Mouse (Mus musculus): ENCODE data around the gene Rev3l.

The Rev3l gene

GRCm38 (mm10) chr10:39731736-39732265 lies at the start of gene Rev3l:
Rev3l (plus strand) TSS chr10:39732118.
- peak; percentile 84 for DNase-seq (ENCODE audit: low read depth)

GRCm38 (mm10) chr10:39682556-39682955 lies 49.4 kb upstream of the Rev3l start:
- no peak for DNase-seq (ENCODE audit: low read depth)

DNA sequence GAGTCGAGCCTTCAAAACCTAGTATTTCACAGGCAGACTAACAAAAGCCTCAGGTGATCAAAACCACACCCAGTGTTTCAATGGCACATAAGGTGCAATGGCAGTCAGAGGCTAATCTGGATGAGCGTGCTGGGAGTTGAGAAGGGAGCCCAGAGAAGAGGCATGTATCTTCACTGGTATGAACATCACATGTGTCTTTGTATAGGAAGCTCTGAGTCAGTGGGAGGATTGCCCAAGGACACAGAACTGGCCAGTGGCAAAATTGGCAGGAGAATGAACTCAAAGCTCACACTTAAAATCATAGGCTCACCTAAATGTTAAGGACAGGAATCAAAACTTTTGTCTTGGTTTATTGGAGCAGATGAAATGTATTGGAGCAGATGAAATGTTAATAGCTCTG lies 48.4 kb upstream of the Rev3l start:
- DNase-seq (ENCODE audit: low read depth): no peak

DNA sequence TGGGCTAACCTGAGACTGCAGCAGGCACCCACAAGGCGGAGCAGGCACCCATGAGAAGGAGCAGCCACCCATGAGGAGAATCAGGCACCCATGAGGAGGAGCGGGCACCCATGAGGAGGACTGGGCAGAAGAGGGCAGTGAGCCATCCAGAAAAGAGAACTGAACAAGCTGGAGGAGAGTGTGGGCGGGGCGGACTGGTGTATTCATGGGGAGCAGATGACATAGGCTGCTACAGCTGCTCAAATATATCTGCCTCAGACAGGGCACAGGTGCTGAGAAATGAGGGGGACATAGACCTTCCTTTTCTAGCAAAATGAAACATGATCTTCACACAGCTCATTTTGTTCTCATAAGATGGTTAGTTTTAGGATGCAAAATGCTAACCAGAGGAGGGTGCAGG lies 45.1 kb upstream of the Rev3l start:
- no peak for DNase-seq (ENCODE audit: low read depth)

- no peak for DNase-seq (ENCODE audit: low read depth)
These were observed 44.1 kb upstream of the Rev3l start for GRCm38 (mm10) chr10:39687851-39688250.

DNA sequence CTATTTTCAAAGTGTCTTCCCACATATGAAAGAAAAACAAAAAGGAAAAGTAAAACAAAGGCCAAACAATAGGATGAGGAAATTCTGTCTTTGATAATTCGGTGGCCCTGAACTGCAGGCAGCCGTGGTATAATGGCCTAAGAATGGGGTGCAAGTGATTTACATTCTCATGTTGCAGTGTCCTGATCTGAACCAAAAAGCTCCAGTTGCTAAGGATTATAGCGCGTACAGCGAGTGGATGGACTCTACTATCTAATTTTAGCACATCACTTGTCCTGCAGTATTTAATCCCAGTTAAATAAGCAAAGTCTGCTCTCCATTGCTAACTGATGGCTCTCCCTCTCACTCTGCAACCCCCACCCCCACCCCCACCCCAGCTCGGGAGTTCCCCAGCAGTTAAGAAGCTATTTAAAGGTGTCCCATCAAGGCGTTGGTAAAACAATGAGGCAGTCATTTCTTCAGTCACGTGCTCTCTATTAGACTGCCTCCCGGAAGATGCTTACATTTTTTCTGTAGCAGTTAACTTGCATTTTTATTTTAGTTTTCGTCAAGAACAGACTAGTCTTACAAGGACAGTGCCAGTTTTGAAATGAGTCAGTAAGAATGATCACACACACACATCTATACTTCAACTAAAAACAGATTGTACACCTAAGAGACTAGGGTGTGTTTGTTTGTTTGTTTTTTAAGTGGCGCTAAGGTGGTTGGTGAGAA lies 40.4 kb upstream of the Rev3l start:
- DNase-seq (ENCODE audit: low read depth): no peak

DNA sequence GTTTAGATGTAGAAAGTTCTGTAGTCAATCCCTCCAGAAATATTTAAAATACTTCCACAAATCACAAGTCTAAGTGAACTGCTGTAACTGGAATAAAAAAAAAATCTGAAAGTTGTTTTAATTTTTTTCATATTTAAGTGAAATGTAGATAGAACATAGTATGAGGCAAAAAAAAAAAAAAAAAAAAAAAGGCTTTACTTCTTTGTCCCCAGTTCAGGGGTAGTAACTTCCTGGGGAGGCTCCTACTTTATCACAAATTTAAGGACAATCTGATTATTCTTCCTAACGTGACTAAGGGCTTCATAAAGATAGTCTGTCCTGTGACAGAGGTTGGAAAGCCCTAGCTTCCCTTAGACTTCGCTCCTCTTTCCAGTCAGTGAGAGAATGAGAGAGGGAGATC lies 39.8 kb upstream of the Rev3l start:
- no peak for DNase-seq (ENCODE audit: low read depth)

GRCm38 (mm10) chr10:39707717-39708510 lies 24.0 kb upstream of the Rev3l start:
- DNase-seq (ENCODE audit: low read depth): no peak

DNA sequence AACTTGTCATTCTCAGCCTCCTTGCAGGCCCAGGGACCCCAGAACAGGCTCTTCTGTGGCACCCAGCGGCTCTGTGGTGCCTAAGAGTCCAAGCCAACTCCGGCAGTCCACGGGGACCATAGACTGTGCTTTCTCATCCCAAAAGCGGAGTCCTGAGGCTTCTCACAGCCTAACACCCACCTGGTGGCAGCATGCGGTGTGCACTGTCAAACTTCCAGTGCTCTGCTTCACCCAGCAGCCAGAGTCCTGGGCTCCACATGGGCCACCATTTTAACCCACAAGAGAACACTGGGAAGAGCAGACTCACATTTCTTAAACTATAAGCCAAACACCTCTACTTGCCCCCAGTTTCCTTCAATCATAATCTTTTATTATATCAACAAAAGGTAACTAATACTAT lies 15.0 kb upstream of the Rev3l start:
- no peak for DNase-seq (ENCODE audit: low read depth)

GRCm38 (mm10) chr10:39730976-39731735 lies 762 bp upstream of the Rev3l start:
- DNase-seq (ENCODE audit: low read depth): peak; percentile 76

GRCm38 (mm10) chr10:39732266-39733100 lies 565 bp downstream of the Rev3l start:
- peak; percentile 46 for DNase-seq (ENCODE audit: low read depth)

DNA sequence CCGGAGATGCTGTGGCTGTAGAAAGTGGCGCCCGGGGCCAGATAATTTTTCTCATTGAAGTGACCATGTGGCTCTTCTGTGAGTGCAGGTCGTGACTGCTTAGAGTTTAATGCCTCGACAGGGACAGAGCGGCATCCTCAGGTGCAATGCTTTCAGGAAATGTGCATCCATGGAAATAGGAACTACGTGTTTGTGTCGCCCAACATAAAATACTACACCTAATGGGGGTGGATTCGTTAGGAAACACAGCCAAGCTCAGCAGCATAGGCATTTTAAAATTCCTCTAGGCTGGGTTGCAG lies 1.1 kb downstream of the Rev3l start:
- DNase-seq (ENCODE audit: low read depth): peak; percentile 53

DNA sequence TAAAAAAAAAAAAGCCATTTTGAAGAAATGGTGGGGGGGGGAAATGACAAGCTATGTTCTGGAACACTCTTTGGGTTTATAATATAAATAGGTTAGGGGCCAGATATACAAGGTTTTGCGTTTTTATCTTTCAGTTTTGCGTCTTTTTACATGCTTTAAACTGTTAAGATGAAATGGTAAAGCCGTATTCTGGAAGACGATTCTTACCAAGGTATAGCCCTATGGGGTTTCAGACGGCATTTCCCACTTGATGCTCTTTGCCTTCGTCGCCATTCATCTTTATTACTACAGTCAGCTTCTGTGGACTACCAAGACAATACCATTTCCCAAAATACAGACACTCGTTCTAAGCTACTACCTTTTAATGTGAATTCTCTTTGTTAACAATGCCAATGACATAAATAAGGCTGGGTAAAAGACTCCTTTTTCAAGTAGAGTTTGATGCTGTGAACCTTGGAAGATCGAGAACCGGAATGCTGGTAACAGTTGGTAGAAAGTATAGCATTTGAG lies 1.6 kb downstream of the Rev3l start:
- DNase-seq (ENCODE audit: low read depth): no peak

DNA sequence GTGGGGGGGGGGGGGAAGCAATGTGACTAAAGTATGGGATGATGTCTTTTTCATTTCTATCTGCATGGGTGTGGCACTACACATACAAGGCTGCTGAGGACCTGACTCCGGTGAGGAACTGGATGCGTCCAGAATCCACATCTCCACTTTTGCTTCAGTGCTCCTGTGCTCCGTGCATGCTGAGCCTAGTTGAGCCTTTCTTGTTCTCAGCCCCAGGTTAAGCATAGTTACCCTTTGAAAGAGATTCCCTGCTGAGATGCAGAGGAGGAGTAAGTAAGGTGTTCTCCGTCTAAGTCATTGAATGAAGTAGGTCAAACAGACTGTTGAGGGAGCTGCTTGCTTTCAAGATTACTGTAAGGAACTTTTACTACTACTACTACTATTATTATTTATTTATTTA lies 4.3 kb downstream of the Rev3l start:
- DNase-seq (ENCODE audit: low read depth): no peak

- DNase-seq (ENCODE audit: low read depth): no peak
These were observed 10.1 kb downstream of the Rev3l start for GRCm38 (mm10) chr10:39742057-39742456.

DNA sequence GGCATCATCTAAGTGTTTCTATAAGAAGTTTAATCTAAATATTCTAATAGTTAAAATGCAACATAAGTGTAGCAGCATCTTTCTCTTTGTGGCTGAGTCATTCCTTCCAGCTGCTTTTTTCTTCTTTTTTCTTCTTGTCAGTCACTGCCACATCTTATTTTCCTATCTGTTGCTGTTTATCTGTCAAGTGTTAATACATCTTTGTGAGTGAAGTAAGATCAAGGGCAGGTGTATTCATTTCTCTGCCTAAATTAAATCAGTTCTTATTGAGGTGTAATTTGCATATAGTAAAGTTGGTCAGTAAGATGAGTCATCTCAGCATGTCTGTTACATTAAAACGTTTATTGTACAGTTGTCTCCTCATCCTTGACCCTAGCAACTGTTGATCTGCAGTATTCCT lies 32.8 kb downstream of the Rev3l start:
- DNase-seq (ENCODE audit: low read depth): no peak

DNA sequence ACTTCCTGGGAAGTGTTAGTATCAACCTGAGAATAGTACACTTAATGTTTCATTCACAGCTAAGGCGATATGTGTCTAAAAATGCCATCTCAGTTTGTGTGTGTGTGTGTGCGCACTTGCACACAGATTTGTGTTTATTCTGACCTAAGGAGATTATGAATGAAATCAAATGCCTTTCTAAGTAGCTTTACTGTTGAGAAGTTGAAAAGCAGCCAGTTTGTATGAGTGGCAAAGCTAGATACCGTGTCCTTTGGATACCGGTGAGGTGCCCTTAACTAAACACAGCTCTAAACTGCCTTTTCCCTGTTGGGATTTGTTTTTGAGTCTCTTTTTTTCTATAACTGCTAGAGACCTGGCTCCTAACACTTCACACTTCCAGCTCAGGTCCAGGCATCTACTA lies 34.8 kb downstream of the Rev3l start:
- DNase-seq (ENCODE audit: low read depth): no peak

GRCm38 (mm10) chr10:39772259-39772658 lies 40.3 kb downstream of the Rev3l start:
- DNase-seq (ENCODE audit: low read depth): no peak

GRCm38 (mm10) chr10:39773940-39774726 lies 42.2 kb downstream of the Rev3l start:
- DNase-seq (ENCODE audit: low read depth): no peak

DNA sequence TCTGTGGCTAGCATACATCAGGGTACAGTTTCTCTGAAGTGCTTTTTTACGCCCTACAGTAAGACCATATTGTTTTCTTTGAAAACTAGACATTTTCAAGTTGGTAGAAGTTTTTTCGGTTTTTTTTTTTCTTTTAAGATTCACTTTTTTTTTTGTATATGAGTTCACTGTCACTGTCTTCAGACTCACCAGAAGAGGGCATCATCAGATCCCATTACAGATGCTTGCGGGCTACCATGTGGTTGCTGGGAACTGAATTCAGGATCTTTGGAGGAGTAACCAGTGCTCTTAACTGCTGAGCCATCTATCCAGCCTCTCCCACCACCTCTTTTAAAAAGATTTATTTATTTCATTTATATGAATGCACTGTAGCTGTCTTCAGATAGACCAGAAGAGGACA lies 45.0 kb downstream of the Rev3l start:
- no peak for DNase-seq (ENCODE audit: low read depth)

- DNase-seq (ENCODE audit: low read depth): no peak
These were observed 46.4 kb downstream of the Rev3l start for GRCm38 (mm10) chr10:39778305-39778704.
